Mouse (Mus musculus) cerebellum, postnatal 25 days (tissue): ENCODE results near the gene Nrf1.

Experiments
- DNase-seq, 2 experiments: peaks; one replicate each; pipeline ENCODE4 v3.0.0; 2021; ENCODE audit warnings: mixed read lengths in 2 of 2

Nrf1 gene

GRCm38 (mm10) chr6:30047271-30048162, at the start of gene Nrf1:
TSS of gene Nrf1 (plus strand) at chr6:30047988.
- peak; percentile 96 to 98 for DNase-seq

GRCm38 (mm10) chr6:29998140-29998539, 49.6 kb upstream of the Nrf1 start:
- peak in 1 of 2 experiments; percentile 11 for DNase-seq

DNA sequence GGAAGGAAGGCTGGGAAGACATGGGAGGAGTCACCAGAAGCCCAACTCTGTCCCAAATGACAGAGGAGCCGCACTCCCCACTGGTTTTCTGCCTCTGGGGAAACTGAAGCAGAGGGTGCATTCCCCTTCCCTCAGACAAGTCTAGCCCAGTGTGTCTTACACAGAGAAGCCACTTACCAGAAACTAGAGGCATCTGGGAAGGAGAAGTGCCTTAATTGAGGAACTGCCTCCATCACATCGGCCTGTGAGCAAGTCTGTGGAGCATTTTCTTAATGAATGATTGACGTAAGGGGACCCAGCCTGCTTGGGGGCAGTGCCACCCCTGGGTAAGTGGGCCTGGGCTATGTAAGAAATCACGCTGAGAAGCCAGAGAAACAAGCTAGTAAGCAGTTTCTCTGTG, 49.0 kb upstream of the Nrf1 start:
- no peak for DNase-seq

DNA sequence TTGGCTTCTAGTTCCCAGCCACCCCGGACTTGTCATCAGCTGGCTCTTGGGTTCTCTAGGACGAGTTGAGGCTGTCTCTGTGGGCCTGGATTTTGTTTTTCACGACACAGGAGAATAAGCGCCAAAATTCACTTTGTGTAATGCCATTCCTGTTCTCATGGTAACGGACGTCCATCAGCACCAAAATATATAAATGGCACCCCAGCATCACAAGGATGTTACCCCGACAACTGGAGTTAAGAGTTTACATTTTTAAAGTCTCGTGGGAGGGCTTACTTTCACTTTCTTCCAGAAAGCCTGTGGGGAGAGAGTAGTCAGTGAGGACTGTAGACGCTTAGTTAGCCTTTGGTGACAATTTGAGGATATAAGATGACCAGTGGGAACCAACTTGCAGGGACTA, 45.2 kb upstream of the Nrf1 start:
- DNase-seq, result no peak

DNA sequence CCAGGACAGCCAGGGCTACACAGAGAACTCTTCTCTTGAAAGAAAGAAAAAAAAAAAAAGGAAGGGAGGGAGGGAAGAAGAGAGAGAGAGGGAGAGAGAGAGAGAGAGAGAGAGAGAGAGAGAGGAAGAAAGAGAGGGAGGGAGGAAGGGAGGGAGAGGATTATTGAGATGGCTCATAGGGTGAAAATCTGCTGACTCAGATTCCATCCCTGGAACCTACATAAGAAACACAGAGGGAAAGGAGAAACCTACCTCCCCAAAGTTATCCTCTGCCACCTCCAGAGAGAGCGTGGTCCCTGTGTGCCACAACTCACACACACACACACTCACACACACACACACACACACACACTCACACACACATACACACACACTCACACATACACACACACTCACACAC, 41.9 kb upstream of the Nrf1 start:
- DNase-seq, result no peak

DNA sequence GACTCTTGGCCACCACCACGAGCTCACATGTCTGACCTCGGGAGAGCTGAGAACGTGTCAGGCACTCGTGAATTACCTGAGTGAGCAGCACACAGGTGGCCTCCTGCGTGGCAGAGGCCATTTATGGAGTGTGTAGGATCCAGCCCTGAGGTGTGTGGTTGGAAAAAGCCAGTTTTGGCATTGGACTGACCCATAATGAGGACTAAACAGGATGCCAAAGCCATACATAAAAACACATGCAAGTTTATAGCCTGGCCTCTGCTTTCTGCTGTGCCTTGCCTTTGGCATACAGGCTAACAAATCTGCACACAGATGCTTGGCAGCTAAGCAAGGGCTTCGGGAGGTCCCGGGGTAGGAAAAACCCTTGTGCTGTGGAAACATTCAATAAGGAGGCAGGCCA, 38.6 kb upstream of the Nrf1 start:
- no peak for DNase-seq

- no peak for DNase-seq
Observed at GRCm38 (mm10) chr6:30013520-30013919, 34.3 kb upstream of the Nrf1 start.

GRCm38 (mm10) chr6:30014187-30014864, 33.5 kb upstream of the Nrf1 start:
- no peak for DNase-seq

GRCm38 (mm10) chr6:30021241-30021640, 26.5 kb upstream of the Nrf1 start:
- DNase-seq, result no peak

- no peak for DNase-seq
Observed at GRCm38 (mm10) chr6:30021656-30022055, 26.1 kb upstream of the Nrf1 start.

DNA sequence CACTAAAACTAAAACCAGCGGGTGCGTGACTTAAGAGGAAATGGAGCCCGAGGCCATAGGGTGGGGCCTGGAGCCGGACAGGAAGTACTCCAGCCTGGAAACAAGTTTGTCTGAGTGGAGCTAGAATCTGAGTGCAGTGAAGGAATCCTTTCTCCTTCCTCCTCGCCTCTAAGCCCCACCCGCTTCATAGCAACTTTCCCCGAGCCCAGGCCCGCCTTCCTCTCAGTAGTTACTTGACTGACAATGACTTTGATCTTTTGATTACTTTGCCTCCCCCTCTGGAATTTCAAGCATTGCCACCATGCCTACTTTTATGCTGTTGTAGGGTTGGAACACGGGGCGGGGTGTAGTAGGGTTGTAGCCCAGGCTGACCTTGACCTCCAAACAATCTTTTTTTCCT, 21.0 kb upstream of the Nrf1 start:
- DNase-seq, result no peak

GRCm38 (mm10) chr6:30028358-30028757, 19.4 kb upstream of the Nrf1 start:
- no peak for DNase-seq

- no peak for DNase-seq
Observed at GRCm38 (mm10) chr6:30035112-30035511, 12.7 kb upstream of the Nrf1 start.

- DNase-seq, result no peak
Observed at GRCm38 (mm10) chr6:30041498-30041897, 6.3 kb upstream of the Nrf1 start.

DNA sequence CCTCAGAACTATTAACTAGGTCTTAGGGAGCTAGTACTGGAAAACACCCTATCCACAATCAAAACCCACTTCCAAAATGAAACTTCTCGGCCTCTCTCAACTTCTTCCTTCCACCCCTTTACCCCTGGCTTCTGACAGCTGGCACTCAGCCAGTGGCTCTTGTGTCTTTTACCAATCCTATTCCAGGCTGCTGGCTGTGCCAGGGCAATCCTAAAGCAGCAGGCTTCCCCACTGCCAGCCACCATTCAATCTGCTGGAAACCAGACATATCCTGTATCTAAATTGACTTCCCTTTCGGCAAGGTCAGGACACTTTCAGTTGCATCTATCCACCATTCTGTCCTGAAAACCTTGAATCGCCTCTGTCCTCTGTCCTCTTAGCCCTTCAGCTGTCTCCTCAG, 5.3 kb upstream of the Nrf1 start:
- DNase-seq, result no peak

DNA sequence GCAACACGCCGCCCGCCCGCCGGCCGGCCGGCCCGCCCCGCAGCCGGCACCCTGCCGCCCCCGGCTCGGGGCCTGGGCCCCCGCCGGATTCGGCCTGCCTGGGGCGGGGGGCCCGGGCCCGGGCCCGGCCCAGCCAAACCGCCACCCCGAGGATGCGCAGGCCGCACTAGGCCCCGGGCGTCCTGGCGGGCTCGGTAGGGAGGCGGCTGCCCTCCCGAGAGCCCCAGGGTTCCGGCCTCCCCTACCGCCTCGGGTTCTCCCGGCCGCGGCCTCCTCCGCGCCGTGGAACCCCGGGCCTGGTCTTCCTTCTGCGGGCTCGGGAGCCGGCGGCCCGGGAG, 344 bp downstream of the Nrf1 start:
- DNase-seq, result no peak

DNA sequence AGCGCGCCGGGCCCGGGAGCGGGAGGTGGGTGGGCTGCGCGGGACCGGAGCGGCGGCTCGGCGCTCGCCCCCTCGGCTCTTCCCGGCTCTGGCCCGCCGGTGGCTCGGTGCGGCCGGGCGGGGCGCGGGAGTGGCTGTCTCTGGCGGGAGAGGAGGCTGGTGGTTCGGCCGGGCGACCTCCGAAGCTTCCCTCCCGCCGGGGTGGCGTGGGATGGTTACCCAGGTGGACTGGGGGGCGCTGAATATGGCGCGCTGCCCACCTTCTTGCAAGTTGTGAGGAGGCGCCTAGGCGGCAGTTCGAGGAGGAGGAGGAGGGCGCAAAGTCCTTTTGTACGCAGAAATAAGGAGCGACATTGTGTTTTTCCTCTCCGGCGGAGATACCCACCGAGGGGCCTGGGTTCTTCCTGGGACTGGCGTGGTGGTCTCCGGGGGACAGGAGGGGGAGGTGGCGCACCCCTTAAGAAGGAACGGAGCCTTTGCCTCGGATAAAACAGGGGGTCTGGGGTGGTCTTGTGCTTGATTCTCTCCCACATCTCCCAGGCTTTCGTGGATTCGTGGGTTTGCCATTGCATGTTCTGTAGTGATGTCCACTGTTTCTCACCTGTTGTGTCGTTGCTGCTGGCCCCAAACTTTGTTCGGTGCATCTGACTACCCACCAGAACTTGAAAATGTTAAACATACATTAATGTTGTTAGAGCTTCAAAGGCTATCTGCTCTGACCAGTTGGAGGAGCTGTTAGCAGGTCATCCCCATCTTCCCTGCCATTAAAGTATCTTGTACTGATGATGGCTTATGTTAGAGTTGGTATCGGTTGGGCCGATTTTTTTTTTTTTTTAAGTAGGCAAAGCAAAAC, 939 bp downstream of the Nrf1 start:
- peak; percentile 64 to 75 for DNase-seq

DNA sequence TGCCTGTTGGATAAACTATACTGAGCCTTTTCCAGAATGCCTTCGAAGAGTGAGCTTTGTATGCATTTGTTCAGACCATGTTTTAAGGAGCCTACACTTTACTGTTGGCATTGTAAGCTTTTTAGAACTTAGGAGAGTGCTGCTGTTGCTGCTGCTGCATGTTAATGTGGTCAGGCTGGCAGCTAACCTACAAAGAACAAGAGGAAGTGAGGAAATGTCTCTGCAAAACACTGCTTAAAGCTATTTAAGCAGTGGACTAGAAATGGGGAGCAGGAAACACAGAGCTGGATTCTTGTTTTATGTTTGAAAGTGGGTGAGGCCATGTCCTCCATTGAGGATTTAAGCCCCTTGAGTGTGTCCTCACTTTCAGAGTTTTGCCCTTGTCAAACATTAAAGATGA, 5.3 kb downstream of the Nrf1 start:
- DNase-seq, result no peak

DNA sequence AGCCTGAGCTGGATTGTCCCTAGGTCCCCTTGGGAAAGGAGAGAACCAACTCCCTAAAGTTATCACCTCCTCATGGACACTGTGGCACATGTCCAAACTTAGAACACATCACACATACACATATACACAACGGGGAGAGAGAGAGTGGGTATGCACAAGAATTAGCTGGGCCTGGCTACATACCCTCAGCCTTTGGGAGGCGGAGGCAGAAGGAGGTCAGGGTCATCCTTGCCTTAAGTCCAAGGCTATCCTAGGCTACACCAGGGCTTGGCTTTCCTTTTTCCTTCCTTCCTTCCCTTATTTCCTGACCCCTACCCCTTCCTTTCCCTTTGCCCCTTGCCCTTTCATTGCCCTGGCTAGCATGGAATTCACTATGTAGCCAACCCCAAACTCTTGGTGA, 14.8 kb downstream of the Nrf1 start:
- no peak for DNase-seq

DNA sequence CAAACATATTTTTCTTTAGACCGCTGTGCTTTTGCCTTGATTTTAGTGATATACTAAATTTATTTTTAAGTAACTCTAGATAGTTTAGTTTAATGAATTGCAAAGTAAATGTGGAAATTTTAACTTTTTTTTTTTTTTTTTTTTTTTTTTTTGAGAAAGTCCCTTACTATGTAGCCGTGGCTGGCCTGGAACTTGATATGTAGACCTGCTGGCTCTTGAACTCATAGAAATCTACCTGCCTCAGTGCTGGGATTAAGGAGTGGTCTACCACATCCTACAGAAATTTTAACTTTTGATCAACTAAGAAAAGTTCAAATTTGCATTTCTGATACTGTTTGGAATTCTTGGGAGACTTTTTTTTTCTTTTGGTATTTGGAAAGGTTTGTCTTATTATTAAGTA, 17.6 kb downstream of the Nrf1 start:
- DNase-seq, result no peak

DNA sequence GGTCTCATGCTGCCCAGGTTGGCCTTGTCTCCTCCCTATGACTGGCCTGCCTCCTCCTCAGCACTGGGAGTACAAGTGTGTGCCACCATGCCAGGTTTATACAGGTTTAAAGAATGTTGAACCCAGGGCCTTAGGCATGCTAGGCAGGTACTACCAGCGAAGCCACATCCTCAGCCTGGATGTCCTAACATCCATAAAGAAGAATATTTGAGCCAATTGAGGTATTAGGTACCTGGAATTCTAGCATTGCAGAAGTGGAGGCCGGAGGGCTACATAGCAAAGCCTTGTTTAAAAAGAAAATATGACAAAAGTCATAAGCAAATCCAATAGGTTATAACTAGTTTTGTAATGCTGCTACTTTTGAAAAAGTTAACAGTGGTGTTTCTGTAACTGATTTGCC, 19.0 kb downstream of the Nrf1 start:
- DNase-seq, result no peak

GRCm38 (mm10) chr6:30072476-30072875, 24.7 kb downstream of the Nrf1 start:
- no peak for DNase-seq

- no peak for DNase-seq
Observed at GRCm38 (mm10) chr6:30078938-30079529, 31.2 kb downstream of the Nrf1 start.
